Mouse (Mus musculus): ENCODE measurements around the gene Ybx2.

GRCm38 (mm10) chr11:69952274-69952673, 16.7 kb downstream of the Ybx2 start:
- no peak for TF ChIP-seq POLR2A (IDR thresholded peaks at IDR 0.05; ENCODE audit: low read depth, low read length)
- no peak for TF ChIP-seq JUN (IDR thresholded peaks at IDR 0.05; ENCODE audit: insufficient read depth, low read depth, low read length)
- peak; percentile 55 to 81 for TF ChIP-seq CTCF (conservative IDR thresholded peaks at IDR 0.05 in 1 of 2, IDR thresholded peaks at IDR 0.05 in 1 of 2; ENCODE audit: low read depth in 2 of 2, low read length in 2 of 2)
- TF ChIP-seq EP300 (IDR thresholded peaks at IDR 0.05; ENCODE audit: low read length): no peak

Measured in CH12.LX (cell line).